Mouse (Mus musculus) MEL (cell line): Measurements from ENCODE around the gene Wsb2.

Source experiments
- CTCF ChIP-seq, 3 experiments: IDR thresholded peaks in 2 of 3; conservative IDR thresholded peaks in 1 of 3; 2 replicates each; pipeline ENCODE4 v1.5.1; 2011 to 2012; ENCODE audit warnings: low read length in 3 of 3, low read depth in 2 of 3, mild to moderate bottlenecking in 2 of 3, improper control_type of control experiment in 1 of 3, inconsistent platforms in 1 of 3, mixed read lengths in 1 of 3, moderate library complexity in 1 of 3; ENCODE audit not compliant: control insufficient read depth in 1 of 3, insufficient read depth in 1 of 3, poor library complexity in 1 of 3, severe bottlenecking in 1 of 3
- POLR2A ChIP-seq, 2 experiments: IDR thresholded peaks; 2 replicates each; pipeline ENCODE4 v1.6.1; 2011 to 2012; ENCODE audit warnings: low read length in 2 of 2, mild to moderate bottlenecking in 2 of 2, control low read depth in 1 of 2, improper control_type of control experiment in 1 of 2, low read depth in 1 of 2, moderate library complexity in 1 of 2; ENCODE audit not compliant: control insufficient read depth in 1 of 2, insufficient read depth in 1 of 2, poor library complexity in 1 of 2

GRCm38 (mm10) chr5:117380199-117380598 is 23.1 kb downstream of the Wsb2 start:
- TF ChIP-seq CTCF (IDR thresholded peaks at IDR 0.05 in 2 of 3, conservative IDR thresholded peaks at IDR 0.05 in 1 of 3; ENCODE audit: control insufficient read depth in 1 of 3, insufficient read depth in 1 of 3, low read depth in 2 of 3, low read length in 3 of 3, poor library complexity in 1 of 3, severe bottlenecking in 1 of 3) (no peak), POLR2A (IDR thresholded peaks at IDR 0.05; ENCODE audit: control insufficient read depth in 1 of 2, insufficient read depth in 1 of 2, low read depth in 1 of 2, low read length in 2 of 2, poor library complexity in 1 of 2) (no peak)
